Mouse (Mus musculus) neutrophil, adult 5-6 weeks (primary cell): ENCODE measurements around the gene Stx6. TPM values are rescaled to one million over a fixed set of nuclear protein-coding genes. Genes with fewer than 3 reads are reported as not detected.

ENCODE experiments used
- ATAC-seq: fragments of 151-379, 151-347 bp; 2 replicates; pipeline ENCODE4 v1.8.0; 2017; ENCODE audit warnings: mild to moderate bottlenecking, moderate TSS enrichment; ENCODE audit not compliant: insufficient number of reproducible peaks, poor library complexity, low FRiP score, severe bottlenecking; ENCODE audit errors: extremely low read depth
- total RNA-seq: library from RNA; stranded (forward); fragments of 200-1000 nt; gene quantifications from 2 replicates; pipeline ENCODE4 v1.2.3, GENCODE M21; 2017

Stx6 gene
- total RNA-seq, 1 experiment from 2014 or later: 53.1 TPM

GRCm38 (mm10) chr1:155223849-155224554, 65.5 kb downstream of the Stx6 start:
- ATAC-seq: peak; percentile 82

GRCm38 (mm10) chr1:155229464-155230411, 71.2 kb downstream of the Stx6 start:
- ATAC-seq: no peak

GRCm38 (mm10) chr1:155232385-155232784, 73.9 kb downstream of the Stx6 start:
- ATAC-seq: no peak

- ATAC-seq: no peak
These were observed 74.3 kb downstream of the Stx6 start for GRCm38 (mm10) chr1:155232786-155233185.

- ATAC-seq: no peak
These were observed 74.9 kb downstream of the Stx6 start for GRCm38 (mm10) chr1:155233378-155233777.

GRCm38 (mm10) chr1:155233931-155234607, 75.6 kb downstream of the Stx6 start:
- no peak for ATAC-seq

GRCm38 (mm10) chr1:155235641-155236040, 77.1 kb downstream of the Stx6 start:
- no peak for ATAC-seq

GRCm38 (mm10) chr1:155236306-155237024, 78.0 kb downstream of the Stx6 start:
- no peak for ATAC-seq

- ATAC-seq: no peak
These were observed 78.9 kb downstream of the Stx6 start for GRCm38 (mm10) chr1:155237390-155237789.

- ATAC-seq: no peak
These were observed 79.6 kb downstream of the Stx6 start for GRCm38 (mm10) chr1:155238126-155238525.

GRCm38 (mm10) chr1:155239169-155239568, 80.7 kb downstream of the Stx6 start:
- ATAC-seq: no peak

GRCm38 (mm10) chr1:155239962-155240717, 81.6 kb downstream of the Stx6 start:
- ATAC-seq: no peak

- ATAC-seq: no peak
These were observed 83.4 kb downstream of the Stx6 start for GRCm38 (mm10) chr1:155241701-155242487.

- no peak for ATAC-seq
These were observed 83.9 kb downstream of the Stx6 start for GRCm38 (mm10) chr1:155242488-155242745.

- no peak for ATAC-seq
These were observed 85.6 kb downstream of the Stx6 start, which contains the start of gene BC034090 for GRCm38 (mm10) chr1:155243797-155244770. Gene BC034090 (minus strand): TSS chr1:155244444.

GRCm38 (mm10) chr1:155244771-155245211, 86.3 kb downstream of the Stx6 start:
- no peak for ATAC-seq
